Mouse (Mus musculus) heart, embryonic 13.5 days (tissue): ENCODE data around the gene Gpr183. TPM values are rescaled to one million over a fixed set of nuclear protein-coding genes. Genes with fewer than 3 reads are reported as not detected.
A peak's percentile ranks its signal among the peaks of the same experiment; 100 is the strongest.

Experiments
- ATAC-seq: fragments of 200-750 bp; cut with Nextera tagmentation; 2 replicates; pipeline ENCODE4 v1.8.0; 2017; ENCODE audit warnings: moderate TSS enrichment; ENCODE audit not compliant: insufficient number of reproducible peaks, low FRiP score, low TSS enrichment; ENCODE audit errors: extremely low read depth
- H3K27ac ChIP-seq: fragments of 300-500 bp; sonication (generic); replicated peaks from 2 replicates; pipeline ENCODE4 v1.5.1; 2015; ENCODE audit warnings: moderate library complexity, mild to moderate bottlenecking, inconsistent platforms
- H3K27me3 ChIP-seq: fragments of 300-500 bp; sonication (generic); replicated peaks from 2 replicates; pipeline ENCODE4 v1.6.1; 2015; ENCODE audit warnings: mild to moderate bottlenecking, inconsistent platforms
- H3K36me3 ChIP-seq: fragments of 300-500 bp; sonication (generic); 2 replicates; pipeline ENCODE4 v1.6.1; 2015; ENCODE audit warnings: mild to moderate bottlenecking, inconsistent platforms
- H3K4me1 ChIP-seq: fragments of 300-500 bp; sonication (generic); 2 replicates; pipeline ENCODE4 v1.6.1; 2015; ENCODE audit warnings: inconsistent platforms
- H3K4me2 ChIP-seq: fragments of 300-500 bp; sonication (generic); 2 replicates; pipeline ENCODE4 v1.6.1; 2015; ENCODE audit warnings: inconsistent platforms, mild to moderate bottlenecking, moderate library complexity
- H3K4me3 ChIP-seq: fragments of 300-500 bp; sonication (generic); 2 replicates; pipeline ENCODE4 v1.5.1; 2015; ENCODE audit warnings: moderate library complexity, mild to moderate bottlenecking, inconsistent platforms
- H3K9ac ChIP-seq: fragments of 300-500 bp; sonication (generic); 2 replicates; pipeline ENCODE4 v1.6.1; 2015; ENCODE audit warnings: inconsistent platforms, mild to moderate bottlenecking, moderate library complexity
- H3K9me3 ChIP-seq: fragments of 300-500 bp; sonication (generic); 2 replicates; pipeline ENCODE4 v1.6.1; 2016; ENCODE audit warnings: inconsistent platforms
- WGBS: fragments of 180-500 bp; shearing (Covaris S2); methylation state at CpG from one replicate; pipeline ENCODE4 v1.1.7; 2015; ENCODE audit warnings: mixed read lengths; 5-methylcytosine and 5-hydroxymethylcytosine counted together
- polyA plus RNA-seq: library from polyadenylated mRNA; unstranded; fragments of >200 nt; fragmentation: Nextera tagmentation; extraction: Ambion mirVana; gene quantifications from 2 replicates; pipeline ENCODE4 v1.2.1, GENCODE M21; 2015

Gpr183 gene
- polyA plus RNA-seq = 2.3 and 2.5 TPM in 2 replicates

- Histone ChIP-seq H3K9ac (peak within 1 kb of the TSS; percentile 68), H3K9me3 (no peaks in the 10 kb centered on the region), H3K4me2 (peak within 1 kb of the TSS; percentile 52), H3K4me3 (peak within 1 kb of the TSS; percentile 29), H3K4me1 (peaks cover 48% of the 10 kb centered on the region), H3K36me3 (no peaks in the 10 kb centered on the region), H3K27me3 (no peaks in the 10 kb centered on the region), H3K27ac (peak within 1 kb of the TSS; percentile 70)
- WGBS = 18% methylated on average over 6 of the region's 6 CpGs
- no peak for ATAC-seq
Observed at GRCm38 (mm10) chr14:121964990-121965389, at the start of gene Gpr183. Gpr183 (minus strand) TSS chr14:121965195.

GRCm38 (mm10) chr14:122013417-122013951 is 48.5 kb upstream of the Gpr183 start:
- peaks cover 46% of the 10 kb centered on the region for H3K4me1 ChIP-seq
- peaks cover 33% of the 10 kb centered on the region for H3K36me3 ChIP-seq
- WGBS = 73% methylated on average over 14 of the region's 14 CpGs
- no peaks in the 10 kb centered on the region for H3K9me3 ChIP-seq
- H3K9ac ChIP-seq = no peak overlapping the region
- H3K4me2 ChIP-seq = no peak overlapping the region
- no peak overlapping the region for H3K4me3 ChIP-seq
- no peak overlapping the region for H3K27ac ChIP-seq
- H3K27me3 ChIP-seq = no peaks in the 10 kb centered on the region
- ATAC-seq = no peak

GRCm38 (mm10) chr14:122012814-122013213 is 47.8 kb upstream of the Gpr183 start:
- no peaks in the 10 kb centered on the region for H3K27me3 ChIP-seq
- no peak overlapping the region for H3K4me3 ChIP-seq
- peaks cover 35% of the 10 kb centered on the region for H3K36me3 ChIP-seq
- 72% methylated on average over 13 of the region's 13 CpGs for WGBS
- no peak overlapping the region for H3K27ac ChIP-seq
- peaks cover 46% of the 10 kb centered on the region for H3K4me1 ChIP-seq
- no peak overlapping the region for H3K9ac ChIP-seq
- no peaks in the 10 kb centered on the region for H3K9me3 ChIP-seq
- no peak overlapping the region for H3K4me2 ChIP-seq
- no peak for ATAC-seq

- Histone ChIP-seq H3K27ac (no peak overlapping the region), H3K4me3 (no peak overlapping the region), H3K4me1 (peaks cover 39% of the 10 kb centered on the region), H3K36me3 (peaks cover 35% of the 10 kb centered on the region), H3K9me3 (no peaks in the 10 kb centered on the region), H3K9ac (no peak overlapping the region), H3K27me3 (no peaks in the 10 kb centered on the region), H3K4me2 (no peak overlapping the region)
- no peak for ATAC-seq
- WGBS = 46% methylated on average over 5 of the region's 5 CpGs
Observed at GRCm38 (mm10) chr14:122012193-122012592, 47.2 kb upstream of the Gpr183 start.

GRCm38 (mm10) chr14:122011768-122012167 is 46.8 kb upstream of the Gpr183 start:
- Histone ChIP-seq H3K4me2 (no peak overlapping the region), H3K9me3 (no peaks in the 10 kb centered on the region), H3K4me3 (no peak overlapping the region), H3K36me3 (peaks cover 35% of the 10 kb centered on the region), H3K27ac (no peak overlapping the region), H3K27me3 (no peaks in the 10 kb centered on the region), H3K9ac (no peak overlapping the region), H3K4me1 (peaks cover 35% of the 10 kb centered on the region)
- ATAC-seq = no peak
- 85% methylated on average over 8 of the region's 8 CpGs for WGBS

GRCm38 (mm10) chr14:122010301-122010700 is 45.3 kb upstream of the Gpr183 start:
- H3K4me2 ChIP-seq = no peak overlapping the region
- WGBS = 84% methylated on average over 7 of the region's 7 CpGs
- no peak for ATAC-seq
- H3K36me3 ChIP-seq = peaks cover 35% of the 10 kb centered on the region
- H3K4me3 ChIP-seq = no peak overlapping the region
- no peak overlapping the region for H3K9ac ChIP-seq
- H3K9me3 ChIP-seq = no peaks in the 10 kb centered on the region
- peaks cover 20% of the 10 kb centered on the region for H3K4me1 ChIP-seq
- no peaks in the 10 kb centered on the region for H3K27me3 ChIP-seq
- no peak overlapping the region for H3K27ac ChIP-seq

GRCm38 (mm10) chr14:122009502-122009901 is 44.5 kb upstream of the Gpr183 start:
- Histone ChIP-seq H3K4me1 (peaks cover 12% of the 10 kb centered on the region), H3K27ac (no peak overlapping the region), H3K9me3 (no peaks in the 10 kb centered on the region), H3K27me3 (no peaks in the 10 kb centered on the region), H3K9ac (no peak overlapping the region), H3K36me3 (peaks cover 35% of the 10 kb centered on the region), H3K4me2 (no peak overlapping the region), H3K4me3 (no peak overlapping the region)
- ATAC-seq = no peak
- WGBS = 83% methylated on average over 13 of the region's 13 CpGs

- Histone ChIP-seq H3K9ac (no peak overlapping the region), H3K4me2 (no peak overlapping the region), H3K36me3 (peaks cover 27% of the 10 kb centered on the region), H3K27me3 (no peaks in the 10 kb centered on the region), H3K27ac (no peak overlapping the region), H3K4me3 (no peak overlapping the region), H3K4me1 (peaks cover 11% of the 10 kb centered on the region), H3K9me3 (no peaks in the 10 kb centered on the region)
- 88% methylated on average over 4 of the region's 4 CpGs for WGBS
- ATAC-seq = no peak
Observed at GRCm38 (mm10) chr14:122008261-122008660, 43.3 kb upstream of the Gpr183 start.

- Histone ChIP-seq H3K27ac (no peak overlapping the region), H3K4me3 (no peak overlapping the region), H3K9ac (no peak overlapping the region), H3K9me3 (no peaks in the 10 kb centered on the region), H3K27me3 (no peaks in the 10 kb centered on the region), H3K36me3 (peaks cover 9% of the 10 kb centered on the region), H3K4me2 (no peak overlapping the region), H3K4me1 (peaks cover 5% of the 10 kb centered on the region)
- ATAC-seq = no peak
Observed at GRCm38 (mm10) chr14:122003812-122004211, 38.8 kb upstream of the Gpr183 start.

- no peak overlapping the region for H3K4me2 ChIP-seq
- 67% methylated on average over 7 of the region's 7 CpGs for WGBS
- peaks cover 4% of the 10 kb centered on the region for H3K36me3 ChIP-seq
- ATAC-seq = no peak
- H3K4me1 ChIP-seq = peaks cover 5% of the 10 kb centered on the region
- no peaks in the 10 kb centered on the region for H3K27me3 ChIP-seq
- no peak overlapping the region for H3K27ac ChIP-seq
- no peak overlapping the region for H3K9ac ChIP-seq
- no peak overlapping the region for H3K4me3 ChIP-seq
- H3K9me3 ChIP-seq = no peaks in the 10 kb centered on the region
Observed at GRCm38 (mm10) chr14:122002224-122002623, 37.2 kb upstream of the Gpr183 start.

- H3K27me3 ChIP-seq = no peaks in the 10 kb centered on the region
- no peak overlapping the region for H3K27ac ChIP-seq
- 87% methylated on average over 17 of the region's 17 CpGs for WGBS
- H3K36me3 ChIP-seq = peaks cover 13% of the 10 kb centered on the region
- H3K9ac ChIP-seq = no peak overlapping the region
- peaks cover 13% of the 10 kb centered on the region for H3K4me1 ChIP-seq
- H3K4me3 ChIP-seq = no peak overlapping the region
- H3K4me2 ChIP-seq = no peak overlapping the region
- no peak for ATAC-seq
- no peaks in the 10 kb centered on the region for H3K9me3 ChIP-seq
Observed at GRCm38 (mm10) chr14:122000346-122001105, 35.5 kb upstream of the Gpr183 start.

- WGBS = 86% methylated on average over 8 of the region's 8 CpGs
- ATAC-seq = no peak
- H3K27me3 ChIP-seq = no peaks in the 10 kb centered on the region
Observed at GRCm38 (mm10) chr14:121999455-121999854, 34.5 kb upstream of the Gpr183 start.

More at GRCm38 (mm10) chr14:121999455-121999854, 34.5 kb upstream of the Gpr183 start:
- H3K4me2 ChIP-seq = no peak overlapping the region
- no peak overlapping the region for H3K4me3 ChIP-seq
- peaks cover 13% of the 10 kb centered on the region for H3K4me1 ChIP-seq
- H3K27ac ChIP-seq = no peak overlapping the region
- no peaks in the 10 kb centered on the region for H3K9me3 ChIP-seq
- H3K36me3 ChIP-seq = peaks cover 24% of the 10 kb centered on the region
- no peak overlapping the region for H3K9ac ChIP-seq
